Mouse (Mus musculus): ENCODE results near the gene Zfr. TPM values are rescaled to one million over a fixed set of nuclear protein-coding genes. Genes with fewer than 3 reads are reported as not detected.

Zfr gene
- polyA plus RNA-seq, 1 experiment from 2014 or later: 156 TPM

DNA sequence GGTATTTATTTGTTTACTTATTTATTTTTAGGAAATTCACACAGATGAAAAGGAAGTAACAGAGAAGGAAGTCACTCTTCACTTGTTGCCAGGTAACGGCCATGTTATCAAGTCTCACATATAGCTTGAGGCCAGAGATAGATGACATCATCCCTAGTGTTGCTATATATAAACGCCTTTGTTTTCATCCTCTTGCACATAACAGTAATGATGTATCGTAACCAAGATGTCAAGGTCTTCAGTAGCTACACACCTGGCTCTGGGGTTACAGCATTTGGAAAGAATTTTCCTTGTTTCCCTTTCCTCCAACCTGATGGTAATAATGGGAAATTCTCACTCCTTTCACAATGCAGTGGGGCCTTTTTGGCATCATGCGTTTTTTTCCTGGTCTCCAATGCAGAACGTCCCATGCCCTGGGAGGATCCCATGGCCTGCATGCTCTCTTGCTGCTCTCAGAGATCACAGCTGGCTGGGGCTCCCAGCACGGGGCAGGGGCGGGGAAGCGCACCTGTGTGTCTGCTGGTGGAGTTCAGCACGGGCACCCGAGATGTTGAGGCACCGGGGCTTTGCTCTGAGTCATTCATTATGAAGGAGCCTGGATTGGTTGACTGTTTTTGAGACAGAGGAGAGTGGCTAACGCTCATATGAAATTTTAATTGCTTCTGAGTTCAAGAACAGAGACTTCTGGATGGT lies 112.8 kb downstream of the Zfr start:
- Histone ChIP-seq H3K36me3 (ENCODE audit: control insufficient read depth, insufficient read depth, low read length) (no peaks in the 10 kb centered on the region; the same call in 1 of the 2 replicates), H3K4me2 (ENCODE audit: low read depth) (no peak overlapping the region), H3K9me3 (ENCODE audit: control insufficient read depth, low read length) (no peaks in the 10 kb centered on the region), H3K27me3 (ENCODE audit: control insufficient read depth, insufficient read depth, low read length) (no peaks in the 10 kb centered on the region), H3K4me3 (ENCODE audit: low read depth, low read length) (no peak overlapping the region), H3K9ac (ENCODE audit: low read length) (no peak overlapping the region), H3K4me1 (ENCODE audit: control insufficient read depth, insufficient read depth, low read length) (no peaks in the 10 kb centered on the region), H3K27ac (ENCODE audit: low read depth, low read length) (no peak overlapping the region)
- 68% methylated on average over 12 of the region's 12 CpGs for WGBS
- no peak for ATAC-seq (ENCODE audit: insufficient read depth, low FRiP score, low TSS enrichment)
- no peak for DNase-seq (ENCODE audit: low spot score)

DNA sequence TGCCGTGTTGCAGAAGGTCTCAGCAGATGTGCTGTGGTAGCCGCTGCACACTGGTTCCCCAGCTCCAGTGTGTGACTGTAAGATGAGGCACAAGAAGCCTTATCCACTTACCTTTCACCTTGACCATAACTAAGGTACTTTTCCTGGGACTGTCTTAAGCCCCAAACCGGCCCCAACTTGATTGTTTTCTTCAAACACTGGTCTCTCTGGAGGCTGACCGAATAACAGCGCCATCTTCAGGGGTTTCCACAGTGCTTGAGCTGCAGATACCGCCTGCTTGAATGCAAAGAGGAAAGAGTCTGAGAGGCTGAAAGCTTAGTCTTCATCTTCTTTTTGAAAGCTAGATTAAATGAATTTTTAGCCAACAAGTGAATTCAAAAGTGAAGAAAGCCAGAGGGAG lies 113.8 kb downstream of the Zfr start:
- Histone ChIP-seq H3K9ac (ENCODE audit: low read length) (no peak overlapping the region), H3K4me2 (ENCODE audit: low read depth) (no peak overlapping the region), H3K27ac (ENCODE audit: low read depth, low read length) (no peak overlapping the region), H3K4me3 (ENCODE audit: low read depth, low read length) (no peak overlapping the region), H3K4me1 (ENCODE audit: control insufficient read depth, insufficient read depth, low read length) (no peaks in the 10 kb centered on the region), H3K9me3 (ENCODE audit: control insufficient read depth, low read length) (no peaks in the 10 kb centered on the region), H3K27me3 (ENCODE audit: control insufficient read depth, insufficient read depth, low read length) (no peaks in the 10 kb centered on the region), H3K36me3 (ENCODE audit: control insufficient read depth, insufficient read depth, low read length) (no peaks in the 10 kb centered on the region; the same call in 1 of the 2 replicates)
- ATAC-seq (ENCODE audit: insufficient read depth, low FRiP score, low TSS enrichment) (no peak), DNase-seq (ENCODE audit: low spot score) (no peak)
- 87% methylated on average over 6 of the region's 6 CpGs for WGBS

DNA sequence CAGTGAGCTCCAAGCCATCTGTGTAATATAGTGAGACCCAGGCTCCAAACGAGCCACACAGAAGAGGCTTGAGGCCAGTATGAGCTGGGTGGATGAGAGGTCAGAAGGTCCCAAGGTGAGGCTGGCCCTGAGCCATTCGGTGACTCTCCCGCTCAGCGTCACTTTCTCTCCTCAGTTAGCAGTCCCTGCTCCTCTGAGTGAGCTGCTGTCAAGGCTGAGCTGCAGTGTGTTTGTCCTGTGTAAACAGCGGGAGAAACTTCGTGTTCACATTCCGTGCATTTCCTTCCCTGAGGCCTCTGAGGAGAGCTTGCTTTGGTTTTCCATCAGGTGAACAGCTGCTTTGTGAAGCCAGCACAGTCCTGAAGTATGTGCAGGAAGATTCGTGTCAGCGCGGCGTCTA lies 114.8 kb downstream of the Zfr start:
- no peaks in the 10 kb centered on the region; the same call in 1 of the 2 replicates for H3K36me3 ChIP-seq (ENCODE audit: control insufficient read depth, insufficient read depth, low read length)
- H3K4me2 ChIP-seq (ENCODE audit: low read depth): no peak overlapping the region
- H3K4me1 ChIP-seq (ENCODE audit: control insufficient read depth, insufficient read depth, low read length): no peaks in the 10 kb centered on the region
- H3K4me3 ChIP-seq (ENCODE audit: low read depth, low read length): no peak overlapping the region
- no peak overlapping the region for H3K27ac ChIP-seq (ENCODE audit: low read depth, low read length)
- DNase-seq (ENCODE audit: low spot score): no peak
- H3K27me3 ChIP-seq (ENCODE audit: control insufficient read depth, insufficient read depth, low read length): no peaks in the 10 kb centered on the region
- WGBS: 79% methylated on average over 11 of the region's 11 CpGs
- ATAC-seq (ENCODE audit: insufficient read depth, low FRiP score, low TSS enrichment): no peak
- H3K9me3 ChIP-seq (ENCODE audit: control insufficient read depth, low read length): no peaks in the 10 kb centered on the region
- H3K9ac ChIP-seq (ENCODE audit: low read length): no peak overlapping the region

DNA sequence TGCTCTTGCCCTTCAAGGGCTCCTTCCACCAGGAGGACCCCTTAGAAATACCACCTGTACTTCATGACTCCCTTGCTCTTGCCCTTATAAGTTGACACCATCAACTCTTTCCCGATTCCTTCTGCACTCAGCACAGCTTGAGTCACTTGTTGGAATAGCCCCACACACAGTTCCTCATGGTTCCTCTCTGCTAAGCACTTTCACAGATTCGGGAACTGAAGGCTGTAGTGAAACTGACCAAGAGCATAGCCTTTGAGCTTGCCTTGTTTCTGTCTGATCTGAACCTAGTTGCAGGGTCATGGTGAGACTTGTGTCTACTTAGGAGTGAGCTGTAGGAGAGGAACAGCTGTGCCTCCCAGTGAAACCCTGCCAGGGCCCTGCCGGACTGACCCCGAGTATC lies 115.4 kb downstream of the Zfr start:
- H3K36me3 ChIP-seq (ENCODE audit: control insufficient read depth, insufficient read depth, low read length): no peaks in the 10 kb centered on the region; the same call in 1 of the 2 replicates
- DNase-seq (ENCODE audit: low spot score) (no peak), ATAC-seq (ENCODE audit: insufficient read depth, low FRiP score, low TSS enrichment) (no peak)
- no peak overlapping the region for H3K4me3 ChIP-seq (ENCODE audit: low read depth, low read length)
- no peaks in the 10 kb centered on the region for H3K27me3 ChIP-seq (ENCODE audit: control insufficient read depth, insufficient read depth, low read length)
- H3K4me1 ChIP-seq (ENCODE audit: control insufficient read depth, insufficient read depth, low read length): no peaks in the 10 kb centered on the region
- no peak overlapping the region for H3K27ac ChIP-seq (ENCODE audit: low read depth, low read length)
- 74% methylated on average over 4 of the region's 4 CpGs for WGBS
- H3K9me3 ChIP-seq (ENCODE audit: control insufficient read depth, low read length): no peaks in the 10 kb centered on the region
- no peak overlapping the region for H3K9ac ChIP-seq (ENCODE audit: low read length)
- H3K4me2 ChIP-seq (ENCODE audit: low read depth): no peak overlapping the region

MicroRNA genes within 50 kb of the gene (microRNA counts, 519-probe panel; counts per million panel counts)
- 171 counts per million, percentile 57 among the panel's probes with 10 or more counts for microRNA mmu-miR-1898

Small RNA genes lying within 50 kb of the gene (microRNA-seq; reads per million reads assigned to microRNA genes)
- not detected for gene Mir1898

Other genes with a start within 250 kb of the Zfr start
- gene Npr3, start 210.5 kb upstream of the Zfr start, polyA plus RNA-seq (2014; fragmentation: Nextera tagmentation; extraction: Ambion mirVana): 4.8 and 5.7 TPM in 2 replicates
- gene Sub1, start 120.8 kb upstream of the Zfr start, polyA plus RNA-seq (2014; fragmentation: Nextera tagmentation; extraction: Ambion mirVana): 735 and 745 TPM in 2 replicates
- gene Mtmr12, start 87.2 kb downstream of the Zfr start, polyA plus RNA-seq (2014; fragmentation: Nextera tagmentation; extraction: Ambion mirVana): 17.5 and 17.7 TPM in 2 replicates
- gene Golph3, start 203.6 kb downstream of the Zfr start, polyA plus RNA-seq (2014; fragmentation: Nextera tagmentation; extraction: Ambion mirVana): 108 and 112 TPM in 2 replicates
- gene 1810049J17Rik, start 204.1 kb downstream of the Zfr start, polyA plus RNA-seq (2014; fragmentation: Nextera tagmentation; extraction: Ambion mirVana): 1.6 and 1.9 TPM in 2 replicates

All from neural tube, embryonic 11.5 days (tissue).